ENCODE assay signal across 30 mouse cellular contexts in the genomic region with DNA sequence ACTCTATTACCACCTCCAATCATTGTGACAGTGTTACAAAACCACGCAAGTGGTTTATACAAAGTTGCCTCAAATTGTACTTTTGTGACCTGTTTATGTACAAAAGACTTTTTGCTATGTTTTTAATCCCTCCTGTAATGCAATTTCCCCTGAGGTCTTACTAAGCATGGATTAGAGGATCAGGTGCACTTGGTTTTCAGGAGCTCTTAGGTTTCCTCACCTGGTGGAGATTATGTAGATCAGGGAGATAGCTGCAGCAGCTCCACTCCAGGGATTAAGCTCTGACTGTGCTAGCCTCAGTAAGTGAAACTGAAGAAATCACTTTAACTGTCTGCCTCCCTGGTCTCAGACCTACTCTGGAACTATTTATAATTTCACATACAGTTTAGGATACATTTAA.
"Had no signal": no experiment of that assay in that cellular context is flagged by ENCODE, and none has a peak within 500 bp of the region (broad histone marks: within the 10 kb centered on the region; RNA-seq: fewer than 3 reads in every experiment).

No protein-coding gene starts in this region.

- H3K27me3 ChIP-seq: heart, embryonic 12.5 days; heart, embryonic 13.5 days; heart, embryonic 15.5 days; hindbrain, embryonic 12.5 days; hindbrain, embryonic 13.5 days; hindbrain, embryonic 15.5 days; intestine, embryonic 15.5 days; kidney, embryonic 15.5 days had no signal

- H3K36me3 ChIP-seq: heart, embryonic 10.5 days; heart, embryonic 12.5 days; heart, embryonic 13.5 days; heart, embryonic 15.5 days; hindbrain, embryonic 10.5 days; hindbrain, embryonic 12.5 days; hindbrain, embryonic 13.5 days; hindbrain, embryonic 15.5 days; intestine, embryonic 15.5 days; kidney, embryonic 15.5 days had no signal

- H3K27ac ChIP-seq: heart, embryonic 10.5 days; heart, embryonic 13.5 days; heart, embryonic 15.5 days; hindbrain, embryonic 10.5 days; hindbrain, embryonic 12.5 days; hindbrain, embryonic 13.5 days; hindbrain, embryonic 14.5 days; hindbrain, embryonic 15.5 days; hindbrain, postnatal 0 days; intestine, embryonic 15.5 days; kidney, embryonic 15.5 days; kidney, postnatal 0 days; layer of hippocampus, adult 2 months had no signal

- H3K4me1 ChIP-seq: heart, embryonic 10.5 days; heart, embryonic 12.5 days; heart, embryonic 13.5 days; heart, embryonic 15.5 days; hindbrain, embryonic 10.5 days; hindbrain, embryonic 12.5 days; hindbrain, embryonic 13.5 days; hindbrain, embryonic 15.5 days; intestine, embryonic 15.5 days; kidney, embryonic 15.5 days had no signal

- DNase-seq: heart, postnatal 10 days; heart, postnatal 14 days; heart, postnatal 36 days; heart, postnatal 4 days; kidney, adult 11 months; kidney, adult 18-20 months; kidney, adult 2 months; kidney, adult 8-10 months; kidney, adult 9 months; kidney, postnatal 10 days; kidney, postnatal 14 days; kidney, postnatal 25 days; kidney, postnatal 36 days; kidney, postnatal 4 days; layer of hippocampus, adult 9-11 months; layer of hippocampus, postnatal 36 days had no signal

- H3K4me3 ChIP-seq: heart, embryonic 10.5 days; heart, embryonic 12.5 days; heart, embryonic 13.5 days; heart, embryonic 15.5 days; hindbrain, embryonic 10.5 days; hindbrain, embryonic 12.5 days; hindbrain, embryonic 13.5 days; hindbrain, embryonic 15.5 days; intestine, embryonic 15.5 days; kidney, embryonic 15.5 days; layer of hippocampus, adult 2 months had no signal
